Mouse (Mus musculus) olfactory bulb, adult 2 months (tissue): ENCODE results near the gene Trp53rka. TPM values are rescaled to one million over a fixed set of nuclear protein-coding genes. Genes with fewer than 3 reads are reported as not detected.

Source experiments
- H3K27ac ChIP-seq: fragments of 200-500 bp; 2 replicates; pipeline ENCODE4 v1.5.1; 2012; ENCODE audit warnings: low read depth, low read length; ENCODE audit not compliant: insufficient read depth
- H3K4me1 ChIP-seq: fragments of 200-500 bp; 2 replicates; pipeline ENCODE4 v1.6.1; 2012; ENCODE audit warnings: low read length; ENCODE audit not compliant: control insufficient read depth, insufficient read depth
- H3K4me3 ChIP-seq: fragments of 200-500 bp; 2 replicates; pipeline ENCODE4 v1.5.1; 2012; ENCODE audit warnings: mild to moderate bottlenecking, low read depth, low read length, moderate library complexity; ENCODE audit not compliant: insufficient read depth
- CTCF ChIP-seq: fragments of 200-500 bp; IDR thresholded peaks from 2 replicates; pipeline ENCODE4 v1.5.1; 2012; ENCODE audit warnings: low read depth, mild to moderate bottlenecking, low read length, moderate library complexity; ENCODE audit not compliant: insufficient read depth
- POLR2A ChIP-seq: fragments of 200-500 bp; IDR thresholded peaks from 2 replicates; pipeline ENCODE4 v1.6.1; 2012; ENCODE audit warnings: mild to moderate bottlenecking, low read depth, low read length, moderate library complexity; ENCODE audit not compliant: insufficient read depth
- WGBS: fragments of 180-500 bp; shearing (Covaris S2); methylation state at CpG from one replicate; pipeline ENCODE4 v1.1.7; 2018; 5-methylcytosine and 5-hydroxymethylcytosine counted together
- polyA plus RNA-seq: library from polyadenylated mRNA; stranded (reverse); fragments of >200 nt; gene quantifications from 2 replicates; pipeline ENCODE4 v1.2.4, GENCODE M21; 2012; ENCODE audit warnings: low replicate concordance; ENCODE audit not compliant: missing spikeins, insufficient read depth, insufficient read length

Gene Trp53rka
- polyA plus RNA-seq, 1 experiment = not detected

GRCm38 (mm10) chr2:165486881-165487535 is 6.1 kb downstream of the Trp53rka start:
- no peak overlapping the region for H3K4me3 ChIP-seq
- 16% methylated on average over 8 of the region's 8 CpGs for WGBS
- H3K27ac ChIP-seq = no peak overlapping the region
- peaks cover 22% of the 10 kb centered on the region for H3K4me1 ChIP-seq
- peak; percentile 90 for TF ChIP-seq CTCF
- no peak for TF ChIP-seq POLR2A

- Histone ChIP-seq H3K4me1 (peaks cover 23% of the 10 kb centered on the region), H3K27ac (no peak overlapping the region), H3K4me3 (no peak overlapping the region)
- no peak for TF ChIP-seq CTCF
- TF ChIP-seq POLR2A = no peak
- 43% methylated on average over 5 of the region's 5 CpGs for WGBS
These were observed 6.7 kb downstream of the Trp53rka start for GRCm38 (mm10) chr2:165486401-165486800.

- Histone ChIP-seq H3K27ac (no peak overlapping the region), H3K4me1 (peaks cover 23% of the 10 kb centered on the region), H3K4me3 (no peak overlapping the region)
- no peak for TF ChIP-seq POLR2A
- no peak for TF ChIP-seq CTCF
- WGBS = 43% methylated on average over 3 of the region's 3 CpGs
These were observed 7.3 kb downstream of the Trp53rka start for GRCm38 (mm10) chr2:165485826-165486225.

- no peak for TF ChIP-seq CTCF
- TF ChIP-seq POLR2A = no peak
- 34% methylated on average over 6 of the region's 6 CpGs for WGBS
- H3K27ac ChIP-seq = no peak overlapping the region
- H3K4me3 ChIP-seq = no peak overlapping the region
- H3K4me1 ChIP-seq = peaks cover 23% of the 10 kb centered on the region
These were observed 9.0 kb downstream of the Trp53rka start for GRCm38 (mm10) chr2:165484152-165484551.

GRCm38 (mm10) chr2:165482003-165482402 is 11.1 kb downstream of the Trp53rka start:
- no peak for TF ChIP-seq CTCF
- no peak for TF ChIP-seq POLR2A
- H3K4me1 ChIP-seq = peaks cover 22% of the 10 kb centered on the region
- 80% methylated on average over 8 of the region's 8 CpGs for WGBS
- H3K4me3 ChIP-seq = no peak overlapping the region
- no peak overlapping the region for H3K27ac ChIP-seq

- 80% methylated on average over 5 of the region's 5 CpGs for WGBS
- peaks cover 7% of the 10 kb centered on the region for H3K4me1 ChIP-seq
- H3K27ac ChIP-seq = no peak overlapping the region
- H3K4me3 ChIP-seq = no peak overlapping the region
- TF ChIP-seq CTCF (no peak), POLR2A (no peak)
These were observed 17.3 kb downstream of the Trp53rka start for GRCm38 (mm10) chr2:165475850-165476249.

GRCm38 (mm10) chr2:165475412-165475811 is 17.7 kb downstream of the Trp53rka start:
- H3K4me3 ChIP-seq = no peak overlapping the region
- H3K4me1 ChIP-seq = peaks cover 7% of the 10 kb centered on the region
- TF ChIP-seq POLR2A (no peak), CTCF (no peak)
- no peak overlapping the region for H3K27ac ChIP-seq
- WGBS = 91% methylated on average over 7 of the region's 7 CpGs

GRCm38 (mm10) chr2:165473003-165473402 is 20.1 kb downstream of the Trp53rka start, which contains the start of gene Slc13a3:
TSS of gene Slc13a3 (minus strand) at chr2:165473230.
- TF ChIP-seq CTCF (no peak), POLR2A (peak; percentile 35; the same call in 1 of the 2 replicates)
- H3K27ac ChIP-seq = no peak within 1 kb of the TSS
- WGBS = 4% methylated on average over 34 of the region's 35 CpGs
- peak within 1 kb of the TSS; percentile 23 for H3K4me3 ChIP-seq
- peaks cover 8% of the 10 kb centered on the region for H3K4me1 ChIP-seq

- Histone ChIP-seq H3K4me3 (no peak overlapping the region), H3K27ac (no peak overlapping the region), H3K4me1 (peaks cover 13% of the 10 kb centered on the region)
- TF ChIP-seq POLR2A (no peak), CTCF (no peak)
- WGBS = 86% methylated on average over 11 of the region's 11 CpGs
These were observed 21.2 kb downstream of the Trp53rka start for GRCm38 (mm10) chr2:165471943-165472342.
